7 mouse cellular contexts compared by ENCODE assay signal in the genomic region with DNA sequence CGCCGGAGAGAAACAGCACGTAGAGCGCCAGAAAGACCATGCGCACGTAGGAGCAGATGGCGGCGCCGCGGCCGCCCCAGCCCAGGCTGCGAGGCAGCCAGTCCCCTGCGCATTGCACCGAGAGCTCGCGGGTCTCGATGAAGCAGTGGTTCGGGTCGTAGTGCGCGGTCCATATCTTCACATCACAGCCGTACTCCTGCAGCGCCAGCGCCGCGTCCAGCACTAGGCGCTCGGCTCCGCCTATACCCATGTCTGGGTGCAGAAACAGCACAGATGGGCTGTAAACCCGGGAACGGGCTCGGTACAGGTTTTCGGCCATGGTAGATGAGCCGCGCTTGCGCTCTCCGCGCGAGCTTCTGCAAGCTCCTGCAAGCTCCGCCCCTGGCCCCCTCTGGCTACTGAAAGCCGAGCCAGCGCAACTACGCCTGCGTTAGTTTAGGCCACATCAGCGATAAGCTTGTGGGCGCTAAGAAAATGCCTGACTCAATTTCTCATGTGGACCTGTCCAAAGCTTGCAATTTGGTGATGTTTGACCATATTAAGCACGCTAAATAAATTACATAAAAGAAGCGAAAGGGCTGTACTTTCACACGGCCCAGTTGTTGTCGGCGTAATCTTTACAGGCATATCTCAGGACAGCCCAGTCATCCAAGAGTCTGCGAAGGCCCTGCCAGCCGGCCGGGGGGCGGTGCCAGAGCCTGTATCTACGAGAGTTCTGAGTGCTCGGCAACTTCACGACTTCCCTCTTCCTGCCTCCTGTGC. TPM values are rescaled to one million over a fixed set of nuclear protein-coding genes. Genes with fewer than 3 reads are reported as not detected.
DNase-seq lines count a peak whose midpoint lies in the region; ATAC-seq lines count a peak whose summit lies in the region.

A gene (minus strand): TSS at position 366 of the 762 bp plus-strand sequence.
A gene (plus strand): TSS at position 691 of the 762 bp plus-strand sequence.

- H3K27me3 ChIP-seq in intestine, embryonic 16.5 days (replicated peaks; ENCODE audit: control insufficient read depth, insufficient read depth, low read length): no peaks in the 10 kb centered on the region
- H3K27me3 ChIP-seq in midbrain, embryonic 11.5 days (ENCODE audit: control insufficient read depth, insufficient read depth, low read length): no peaks in the 10 kb centered on the region

- peak; percentile 99 for ATAC-seq in intestine, embryonic 16.5 days
- ATAC-seq in midbrain, embryonic 11.5 days (ENCODE audit: low FRiP score): peak; percentile 97

- peaks cover 14% of the 10 kb centered on the region for H3K4me1 ChIP-seq in intestine, embryonic 16.5 days (ENCODE audit: control insufficient read depth, insufficient read depth, low read length)
- H3K4me1 ChIP-seq in midbrain, embryonic 11.5 days (ENCODE audit: control insufficient read depth, insufficient read depth, low read length): peaks cover 14% of the 10 kb centered on the region

- intact Hi-C loops in left cerebral cortex, postnatal 36 days (cut with DNase I): loop anchor here (5.0 kb wide), 1 partner anchor 573 kb away; a partner anchor contains a TSS

- peak; percentile 95 for DNase-seq in adrenal gland, adult 8-10 months
- peak; percentile 95 for DNase-seq in embryo, embryonic 9.5 days (ENCODE audit: extremely low spot score)
- DNase-seq in gastrocnemius, postnatal 4 days (ENCODE audit: low spot score in 2 of 2): peak; percentile 88 to 97
- peak; percentile 96 to 97 for DNase-seq in left cerebral cortex, postnatal 36 days (ENCODE audit: low spot score in 2 of 2)
- peak; percentile 99 for DNase-seq in midbrain, embryonic 11.5 days (ENCODE audit: low spot score, missing footprints)
- DNase-seq in skeletal muscle tissue, adult 2 months (ENCODE audit: low read depth, low spot score): peak; percentile 98

- peak within 1 kb of the TSS; percentile 82 for H3K4me3 ChIP-seq in intestine, embryonic 16.5 days (ENCODE audit: low read length)
- H3K4me3 ChIP-seq in midbrain, embryonic 11.5 days (ENCODE audit: low read depth, low read length): peak within 1 kb of the TSS; percentile 79

- whole genome bisulfite sequencing in intestine, embryonic 16.5 days: 0% methylated on average over 58 of the region's 58 CpGs
- WGBS in midbrain, embryonic 11.5 days: under 1% methylated on average over 58 of the region's 58 CpGs

- peaks cover 22% of the 10 kb centered on the region for H3K36me3 ChIP-seq in intestine, embryonic 16.5 days (ENCODE audit: control insufficient read depth, insufficient read depth, low read length)
- H3K36me3 ChIP-seq in midbrain, embryonic 11.5 days (ENCODE audit: control insufficient read depth, insufficient read depth, low read length): peaks cover 26% of the 10 kb centered on the region

- H3K9ac ChIP-seq in intestine, embryonic 16.5 days (ENCODE audit: low read depth, low read length): peak within 1 kb of the TSS; percentile 89
- H3K9ac ChIP-seq in midbrain, embryonic 11.5 days (ENCODE audit: low read length): peak within 1 kb of the TSS; percentile 91

- H3K9me3 ChIP-seq in intestine, embryonic 16.5 days (ENCODE audit: control insufficient read depth, low read length): no peaks in the 10 kb centered on the region
- no peaks in the 10 kb centered on the region for H3K9me3 ChIP-seq in midbrain, embryonic 11.5 days (ENCODE audit: control insufficient read depth, low read length)

- H3K4me2 ChIP-seq in intestine, embryonic 16.5 days (ENCODE audit: low read depth, low read length): peak within 1 kb of the TSS; percentile 71
- H3K4me2 ChIP-seq in midbrain, embryonic 11.5 days: peak within 1 kb of the TSS; percentile 75

- peak within 1 kb of the TSS; percentile 95 for H3K27ac ChIP-seq in intestine, embryonic 16.5 days (ENCODE audit: low read length)
- peak within 1 kb of the TSS; percentile 95 for H3K27ac ChIP-seq in midbrain, embryonic 11.5 days (ENCODE audit: low read depth, low read length)

RNA-seq across cellular contexts. Expression of the first gene that starts in this region (rescaled TPM):
- 100 to 1,000 TPM; 173 to 205 (median 178) TPM for total RNA-seq in adrenal gland, adult 8-10 months (2022)
- total RNA-seq in gastrocnemius, postnatal 4 days (2021): 10 to 100 TPM; 21.7 to 24.9 TPM
- 50.6 and 52.2 TPM in 2 replicates for polyA plus RNA-seq in intestine, embryonic 16.5 days (2015; fragmentation: Nextera tagmentation; extraction: Ambion mirVana)
- 100 to 1,000 TPM; 116 to 129 TPM for total RNA-seq in left cerebral cortex, postnatal 36 days (2021)
- 133 and 141 TPM in 2 replicates for polyA plus RNA-seq in midbrain, embryonic 11.5 days (2014; fragmentation: Nextera tagmentation; extraction: Ambion mirVana)

RNA-seq across cellular contexts. Expression of the second gene that starts in this region (rescaled TPM):
- total RNA-seq in adrenal gland, adult 8-10 months (2022): 100 to 1,000 TPM; 241 to 307 (median 254) TPM
- 10 to 100 TPM; 73.0 to 74.5 TPM for total RNA-seq in gastrocnemius, postnatal 4 days (2021)
- polyA plus RNA-seq in intestine, embryonic 16.5 days (2015; fragmentation: Nextera tagmentation; extraction: Ambion mirVana): 404 and 418 TPM in 2 replicates
- 10 to 100 TPM; 45.2 to 49.7 TPM for total RNA-seq in left cerebral cortex, postnatal 36 days (2021)
- 332 and 364 TPM in 2 replicates for polyA plus RNA-seq in midbrain, embryonic 11.5 days (2014; fragmentation: Nextera tagmentation; extraction: Ambion mirVana)

Comparison
In these comparisons a context has a peak if more than half of its experiments do, and no peak if none do; other contexts are left out.
1. Peak in every context shown above with its lines: DNase-seq, ATAC-seq, H3K4me3 ChIP-seq and H3K27ac ChIP-seq.
2. RNA of the first gene that starts in this region (total RNA-seq): 173 to 205 TPM in adrenal gland, adult 8-10 months and 116 to 129 TPM in left cerebral cortex, postnatal 36 days; 21.7 to 24.9 TPM in gastrocnemius, postnatal 4 days; every median in the first group is over 4 times any median in the second.